Mouse (Mus musculus) myocyte (in vitro differentiated cells): ENCODE measurements at regions not wholly inside any gene's neighbourhood (a gene's known extent, or its start where the extent isn't known, plus 50 kb on each side); places are given as distances from the start of the nearest gene placed in this dataset.

Experiments used
- CEBPB ChIP-seq: IDR thresholded peaks from 2 replicates; pipeline ENCODE4 v1.6.1; 2011; ENCODE audit warnings: mild to moderate bottlenecking, moderate library complexity; ENCODE audit not compliant: poor library complexity, insufficient read depth, severe bottlenecking
- MAX ChIP-seq: IDR thresholded peaks from one replicate; pipeline ENCODE4 v1.6.1; 2011; ENCODE audit warnings: low read depth, mild to moderate bottlenecking, control low read depth
- MYOD1 ChIP-seq, 3 experiments: IDR thresholded peaks; one replicate each; pipeline ENCODE4 v1.6.1; 2011; ENCODE audit warnings: control low read depth in 2 of 3, low read depth in 2 of 3, mild to moderate bottlenecking in 2 of 3, moderate library complexity in 1 of 3; ENCODE audit not compliant: insufficient read length in 2 of 3, control insufficient read depth in 1 of 3
- MYOG ChIP-seq, 3 experiments: IDR thresholded peaks; one replicate each; pipeline ENCODE4 v1.6.1; 2011; ENCODE audit warnings: control low read depth in 2 of 3, low read depth in 2 of 3, mild to moderate bottlenecking in 2 of 3; ENCODE audit not compliant: insufficient read length in 2 of 3, control insufficient read depth in 1 of 3, insufficient read depth in 1 of 3
- POLR2A ChIP-seq: IDR thresholded peaks from one replicate; pipeline ENCODE4 v1.6.1; 2011; ENCODE audit warnings: low read depth, mild to moderate bottlenecking, control low read depth, moderate library complexity; ENCODE audit not compliant: insufficient read length
- REST ChIP-seq: IDR thresholded peaks from one replicate; pipeline ENCODE4 v1.6.1; 2011; ENCODE audit warnings: mild to moderate bottlenecking, control low read depth, moderate library complexity; ENCODE audit not compliant: insufficient read depth, insufficient read length
- SRF ChIP-seq: IDR thresholded peaks from one replicate; pipeline ENCODE4 v1.6.1; 2011; ENCODE audit warnings: low read depth; ENCODE audit not compliant: control insufficient read depth, insufficient read length
- TCF3 ChIP-seq: IDR thresholded peaks from one replicate; pipeline ENCODE4 v1.6.1; 2011; ENCODE audit warnings: low read depth, control low read depth; ENCODE audit not compliant: insufficient read length
- USF1 ChIP-seq: IDR thresholded peaks from one replicate; pipeline ENCODE4 v1.6.1; 2011; ENCODE audit warnings: low read depth, mild to moderate bottlenecking, control low read depth, moderate library complexity

GRCm38 (mm10) chr12:97888801-97889455 is 370.3 kb downstream of the Galc start:
- TF ChIP-seq POLR2A (no peak), TCF3 (no peak), MAX (no peak), MYOG (IDR thresholded peaks at IDR 0.05; ENCODE audit: control insufficient read depth in 1 of 3, insufficient read depth in 1 of 3, insufficient read length in 2 of 3, low read depth in 2 of 3) (no peak), USF1 (no peak), CEBPB (no peak), SRF (no peak), REST (no peak), MYOD1 (IDR thresholded peaks at IDR 0.05; ENCODE audit: control insufficient read depth in 1 of 3, insufficient read length in 2 of 3, low read depth in 2 of 3) (no peak)
